Mouse (Mus musculus): ENCODE data around the gene 2010315B03Rik. TPM values are rescaled to one million over a fixed set of nuclear protein-coding genes. Genes with fewer than 3 reads are reported as not detected.

Gene 2010315B03Rik
- 17.4 and 18.5 TPM in 2 replicates for polyA plus RNA-seq (2012; rRNA removed)

DNA sequence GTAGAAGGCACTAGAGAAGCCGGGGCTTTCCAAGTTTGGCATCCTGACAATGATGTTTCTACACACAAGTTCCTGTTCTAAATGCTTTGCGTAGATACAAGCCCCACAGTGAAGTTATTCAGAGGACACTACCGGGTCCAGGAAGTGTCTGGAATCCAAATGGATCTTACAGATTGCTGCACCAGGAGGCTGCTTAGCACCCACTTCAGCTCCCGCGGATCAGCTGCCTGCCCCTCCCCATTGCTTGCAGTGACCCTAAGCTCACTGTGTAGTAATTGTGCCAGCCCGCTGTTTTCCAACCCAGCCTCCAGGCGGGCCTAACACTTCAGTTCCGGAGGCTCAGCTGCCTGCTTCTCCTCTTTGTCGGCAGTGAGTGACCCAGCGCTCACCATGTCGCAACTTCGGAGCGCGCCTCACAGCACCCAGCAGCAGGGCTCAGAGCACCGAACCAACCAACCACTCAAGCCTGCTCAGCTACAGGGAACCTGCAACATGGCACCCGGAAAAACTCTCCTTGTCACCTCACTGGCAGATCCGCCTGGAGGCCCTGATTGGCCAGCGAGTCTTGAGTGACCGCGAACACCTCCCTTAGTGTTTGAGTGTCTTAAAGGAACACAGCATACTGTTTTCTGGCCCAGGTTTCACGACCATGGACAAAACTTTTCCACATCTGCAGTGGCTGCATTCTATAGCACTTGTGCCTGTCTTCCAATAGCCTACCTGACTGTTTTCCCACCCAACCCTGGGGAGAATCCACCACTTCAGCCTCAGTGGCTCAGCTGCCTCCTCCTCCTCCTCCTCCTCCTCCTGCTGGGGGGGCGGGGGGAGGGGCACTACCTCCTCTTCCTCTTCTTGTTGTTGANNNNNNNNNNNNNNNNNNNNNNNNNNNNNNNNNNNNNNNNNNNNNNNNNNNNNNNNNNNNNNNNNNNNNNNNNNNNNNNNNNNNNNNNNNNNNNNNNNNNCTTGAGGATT, at the start of gene 2010315B03Rik:
Gene 2010315B03Rik, minus strand, starts transcription at position 526 of the 972 bp plus-strand sequence.
- peak within 1 kb of the TSS; percentile 68 for H3K4me3 ChIP-seq (ENCODE audit: insufficient read depth, low read length)
- peak; percentile 86 for TF ChIP-seq POLR2A (IDR thresholded peaks at IDR 0.05; ENCODE audit: extremely low read depth, insufficient read depth, low read length)
- TF ChIP-seq CTCF (IDR thresholded peaks at IDR 0.05; ENCODE audit: extremely low read depth, insufficient read depth, low read length) = no peak
- peak within 1 kb of the TSS; percentile 70 for H3K27ac ChIP-seq (ENCODE audit: insufficient read depth, low read length)
- H3K4me1 ChIP-seq (ENCODE audit: control insufficient read depth, insufficient read depth, low read length) = no peaks in the 10 kb centered on the region

DNA sequence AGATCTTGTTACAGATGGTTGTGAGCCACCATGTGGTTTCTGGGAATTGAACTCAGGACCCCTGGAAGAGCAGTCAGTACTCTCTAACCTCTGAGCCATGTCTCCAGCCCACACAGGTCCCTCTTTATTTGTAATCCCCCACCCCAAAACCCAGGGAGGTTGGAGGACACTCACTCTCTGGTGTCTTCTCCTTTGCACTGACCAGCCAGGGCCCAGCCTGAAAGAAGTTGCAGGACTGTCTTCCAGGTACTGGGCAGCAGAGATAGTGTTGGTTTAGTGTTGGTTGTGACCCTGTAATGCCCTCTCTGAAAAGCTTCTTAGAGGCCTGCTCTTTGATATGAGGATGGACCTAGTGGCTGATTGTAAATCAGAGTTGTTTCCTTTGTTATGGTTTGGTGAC, 994 bp downstream of the 2010315B03Rik start:
- H3K4me3 ChIP-seq (ENCODE audit: insufficient read depth, low read length) = peak overlapping the region; percentile 68; the same call in 1 of the 2 replicates
- no peaks in the 10 kb centered on the region for H3K4me1 ChIP-seq (ENCODE audit: control insufficient read depth, insufficient read depth, low read length)
- no peak for TF ChIP-seq CTCF (IDR thresholded peaks at IDR 0.05; ENCODE audit: extremely low read depth, insufficient read depth, low read length)
- TF ChIP-seq POLR2A (IDR thresholded peaks at IDR 0.05; ENCODE audit: extremely low read depth, insufficient read depth, low read length) = no peak
- H3K27ac ChIP-seq (ENCODE audit: insufficient read depth, low read length) = no peak overlapping the region

DNA sequence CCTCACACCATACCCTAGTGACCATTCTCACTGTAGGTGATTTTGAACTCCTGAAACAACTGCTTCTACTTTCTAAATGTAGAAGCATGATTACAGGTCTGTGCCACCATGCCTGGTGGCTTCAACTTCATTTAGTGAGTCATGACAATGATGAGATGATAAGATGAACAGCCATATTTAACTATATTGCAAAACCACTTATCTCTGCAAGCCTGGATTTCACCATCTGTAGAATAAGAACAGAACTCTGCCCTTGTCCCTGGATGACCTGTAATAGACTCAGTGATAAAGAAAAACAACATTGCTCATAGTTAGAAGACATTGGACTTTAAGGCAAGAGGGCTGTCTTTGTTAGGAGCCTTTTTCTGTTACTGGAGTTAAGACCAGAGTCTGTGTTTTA, 24.2 kb downstream of the 2010315B03Rik start:
- Histone ChIP-seq H3K4me3 (ENCODE audit: insufficient read depth, low read length) (no peak overlapping the region), H3K4me1 (ENCODE audit: control insufficient read depth, insufficient read depth, low read length) (no peaks in the 10 kb centered on the region), H3K27ac (ENCODE audit: insufficient read depth, low read length) (no peak overlapping the region)
- no peak for TF ChIP-seq POLR2A (IDR thresholded peaks at IDR 0.05; ENCODE audit: extremely low read depth, insufficient read depth, low read length)
- no peak for TF ChIP-seq CTCF (IDR thresholded peaks at IDR 0.05; ENCODE audit: extremely low read depth, insufficient read depth, low read length)

DNA sequence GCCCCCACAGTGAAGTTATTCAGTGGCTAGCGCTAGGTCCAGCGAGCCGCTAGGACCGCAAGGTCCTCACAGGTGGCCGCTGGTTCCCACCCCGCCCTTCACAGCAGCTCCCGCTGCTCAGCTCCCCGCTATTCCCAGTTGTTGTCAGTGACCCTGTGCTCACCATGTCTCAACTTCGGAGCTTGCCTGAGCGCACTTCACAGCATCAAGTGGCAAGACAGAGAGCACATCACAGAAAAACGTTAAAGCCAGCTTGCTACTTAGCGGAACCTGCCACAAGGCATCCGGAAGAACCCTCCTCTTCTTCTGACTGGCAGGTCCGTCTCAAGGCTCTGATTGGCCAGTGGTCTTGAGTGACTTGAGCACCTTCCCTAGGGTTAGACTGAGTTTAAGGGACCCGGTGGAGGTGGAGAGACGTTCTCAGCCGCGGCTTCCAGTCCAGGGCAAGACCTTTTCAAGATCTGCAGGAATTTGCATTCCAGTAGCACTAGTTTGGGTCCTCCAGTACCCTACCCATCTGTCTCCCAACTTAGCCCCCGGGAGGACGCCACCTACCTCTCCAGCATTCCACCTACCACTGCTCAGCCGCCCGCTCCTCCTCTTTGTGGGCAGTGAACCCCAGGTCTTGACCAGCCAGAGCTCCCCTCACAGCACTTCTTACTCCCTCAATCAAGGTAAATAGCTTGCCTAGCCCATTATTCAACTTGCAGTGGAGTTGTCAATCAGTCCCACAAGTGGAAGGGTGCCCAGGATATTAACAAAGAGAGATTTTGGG, 30.4 kb downstream of the 2010315B03Rik start:
- Histone ChIP-seq H3K4me3 (ENCODE audit: insufficient read depth, low read length) (peak overlapping the region; percentile 65), H3K27ac (ENCODE audit: insufficient read depth, low read length) (0 out of 2 replicates have a peak overlapping the region, but pooled peaks have one; percentile 17), H3K4me1 (ENCODE audit: control insufficient read depth, insufficient read depth, low read length) (no peaks in the 10 kb centered on the region)
- TF ChIP-seq CTCF (IDR thresholded peaks at IDR 0.05; ENCODE audit: extremely low read depth, insufficient read depth, low read length) (no peak), POLR2A (IDR thresholded peaks at IDR 0.05; ENCODE audit: extremely low read depth, insufficient read depth, low read length) (peak; percentile 78)

DNA sequence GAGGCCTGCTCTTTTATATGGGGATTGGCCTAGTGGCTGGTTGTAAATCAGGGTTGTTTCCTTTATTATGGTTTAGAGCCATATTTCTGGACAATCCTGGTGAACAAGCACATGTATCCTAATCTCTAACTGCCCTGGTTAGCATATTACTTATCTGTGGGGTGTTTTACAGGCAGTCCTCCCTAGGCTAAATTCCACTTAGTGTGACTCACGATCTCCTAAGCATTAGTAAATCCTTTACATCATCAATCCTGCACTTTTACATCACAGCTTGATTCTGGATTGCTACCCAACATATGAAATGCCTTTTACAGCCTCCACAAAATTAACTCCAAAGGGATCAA, 31.1 kb downstream of the 2010315B03Rik start:
- TF ChIP-seq CTCF (IDR thresholded peaks at IDR 0.05; ENCODE audit: extremely low read depth, insufficient read depth, low read length) = no peak
- no peak overlapping the region for H3K27ac ChIP-seq (ENCODE audit: insufficient read depth, low read length)
- H3K4me1 ChIP-seq (ENCODE audit: control insufficient read depth, insufficient read depth, low read length) = no peaks in the 10 kb centered on the region

DNA sequence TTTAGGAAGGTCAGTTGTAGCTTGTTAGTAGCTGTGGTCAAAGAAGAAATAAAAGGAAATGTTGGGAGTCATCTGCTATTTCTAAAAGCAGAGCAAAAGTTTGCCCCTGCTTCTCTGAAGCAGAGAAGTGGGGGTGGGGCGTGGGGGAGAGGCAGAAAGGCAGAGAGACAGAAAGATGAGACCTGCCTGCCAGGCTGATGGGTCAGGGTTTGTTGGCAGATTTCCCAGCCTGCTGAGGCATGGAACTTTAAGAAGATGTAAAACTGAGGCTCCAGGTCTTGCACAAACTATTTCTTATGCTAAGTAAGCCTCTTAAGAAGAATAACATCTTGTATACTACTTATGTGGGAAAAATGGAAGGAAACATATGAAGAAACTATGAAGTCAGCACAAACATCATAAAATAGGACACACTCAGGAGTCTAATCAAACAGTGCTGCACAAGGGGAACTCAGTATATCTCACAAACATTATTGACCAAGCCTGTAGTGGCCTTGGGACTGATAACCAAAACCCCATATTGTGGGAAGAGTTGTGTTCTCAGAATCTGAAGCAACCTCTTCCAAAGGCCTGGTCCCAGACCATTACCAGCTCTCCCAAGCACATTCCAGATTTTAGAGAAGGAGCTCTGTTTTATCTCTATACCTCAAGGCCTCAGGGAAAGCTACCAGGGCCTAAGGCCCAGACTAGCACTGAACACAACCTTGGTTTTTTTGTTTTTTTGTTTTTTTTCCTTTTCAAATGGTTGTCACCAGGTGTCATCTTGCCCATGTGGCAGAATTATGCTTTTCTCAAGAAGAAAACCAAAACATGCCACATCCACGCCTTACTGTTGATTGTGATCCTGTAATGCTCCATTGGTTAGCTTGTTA, 31.7 kb downstream of the 2010315B03Rik start:
- TF ChIP-seq POLR2A (IDR thresholded peaks at IDR 0.05; ENCODE audit: extremely low read depth, insufficient read depth, low read length) = no peak
- TF ChIP-seq CTCF (IDR thresholded peaks at IDR 0.05; ENCODE audit: extremely low read depth, insufficient read depth, low read length) = no peak
- Histone ChIP-seq H3K4me3 (ENCODE audit: insufficient read depth, low read length) (peak overlapping the region; percentile 65; the same call in 1 of the 2 replicates), H3K27ac (ENCODE audit: insufficient read depth, low read length) (no peak overlapping the region), H3K4me1 (ENCODE audit: control insufficient read depth, insufficient read depth, low read length) (no peaks in the 10 kb centered on the region)

More for the DNA sequence above, 31.1 kb downstream of the 2010315B03Rik start:
- H3K4me3 ChIP-seq (ENCODE audit: insufficient read depth, low read length) = peak overlapping the region; percentile 65

DNA sequence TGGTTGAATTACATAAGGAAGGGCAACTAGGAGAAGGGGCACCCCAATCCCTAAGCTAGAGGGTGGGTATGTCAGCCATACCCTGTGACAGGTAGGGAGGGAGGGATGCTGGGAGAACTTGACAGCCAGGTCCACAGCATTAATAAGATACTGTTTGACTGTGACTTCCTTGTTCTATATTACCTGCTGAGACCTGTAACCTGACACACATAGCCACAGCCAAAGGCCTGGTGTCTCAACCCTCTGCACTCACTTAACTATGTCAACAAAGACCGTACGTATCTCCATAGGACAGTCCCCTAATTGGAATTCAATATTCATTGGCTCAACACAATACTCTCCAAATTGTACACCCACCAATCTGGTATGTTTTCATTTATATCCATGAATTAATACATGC, 33.2 kb downstream of the 2010315B03Rik start:
- Histone ChIP-seq H3K4me1 (ENCODE audit: control insufficient read depth, insufficient read depth, low read length) (no peaks in the 10 kb centered on the region), H3K4me3 (ENCODE audit: insufficient read depth, low read length) (no peak overlapping the region), H3K27ac (ENCODE audit: insufficient read depth, low read length) (no peak overlapping the region)
- TF ChIP-seq POLR2A (IDR thresholded peaks at IDR 0.05; ENCODE audit: extremely low read depth, insufficient read depth, low read length) = no peak

DNA sequence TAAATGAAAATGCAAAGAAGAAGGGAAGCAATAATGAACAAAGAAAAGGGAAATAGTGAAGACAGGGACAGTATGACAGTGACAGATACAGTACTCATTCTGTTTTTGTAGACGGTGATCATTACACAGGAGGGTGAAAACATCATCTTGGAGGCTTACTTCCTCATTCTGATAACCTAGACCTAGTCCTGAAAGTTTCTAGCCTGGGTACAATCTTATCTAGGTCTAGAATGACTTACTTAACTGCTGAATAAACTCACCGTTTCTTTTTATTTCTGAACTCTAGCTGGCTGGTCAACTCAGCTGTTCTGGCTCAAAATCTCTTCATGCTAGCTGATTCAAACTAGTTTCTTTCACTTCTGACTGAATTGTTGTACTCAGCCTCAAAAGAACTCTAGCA, 37.4 kb downstream of the 2010315B03Rik start:
- Histone ChIP-seq H3K4me1 (ENCODE audit: control insufficient read depth, insufficient read depth, low read length) (no peaks in the 10 kb centered on the region), H3K27ac (ENCODE audit: insufficient read depth, low read length) (no peak overlapping the region), H3K4me3 (ENCODE audit: insufficient read depth, low read length) (no peak overlapping the region)
- TF ChIP-seq CTCF (IDR thresholded peaks at IDR 0.05; ENCODE audit: extremely low read depth, insufficient read depth, low read length) (no peak), POLR2A (IDR thresholded peaks at IDR 0.05; ENCODE audit: extremely low read depth, insufficient read depth, low read length) (no peak)

DNA sequence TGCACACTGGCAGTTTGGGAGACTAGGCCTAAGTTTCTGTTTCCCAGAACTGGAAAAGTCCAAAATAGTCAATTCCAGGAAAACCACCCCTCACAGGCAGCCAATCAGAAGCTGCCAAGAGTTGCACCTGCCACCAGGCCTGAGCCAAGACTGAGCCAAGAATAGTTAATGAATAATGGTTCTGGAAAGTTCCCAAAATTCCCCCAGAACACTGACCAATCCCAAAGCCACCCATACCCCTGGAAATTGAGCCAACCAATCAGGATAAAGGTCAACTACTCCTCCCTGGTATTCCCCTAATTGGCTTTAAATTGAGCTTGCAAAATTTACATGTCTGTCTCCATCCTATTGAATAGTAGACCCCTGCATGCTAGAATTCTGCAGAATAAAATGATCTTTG, 39.3 kb downstream of the 2010315B03Rik start:
- H3K27ac ChIP-seq (ENCODE audit: insufficient read depth, low read length) = no peak overlapping the region
- no peak overlapping the region for H3K4me3 ChIP-seq (ENCODE audit: insufficient read depth, low read length)
- no peak for TF ChIP-seq POLR2A (IDR thresholded peaks at IDR 0.05; ENCODE audit: extremely low read depth, insufficient read depth, low read length)
- no peak for TF ChIP-seq CTCF (IDR thresholded peaks at IDR 0.05; ENCODE audit: extremely low read depth, insufficient read depth, low read length)
- no peaks in the 10 kb centered on the region for H3K4me1 ChIP-seq (ENCODE audit: control insufficient read depth, insufficient read depth, low read length)
